Mouse (Mus musculus) megakaryocyte-erythroid progenitor cell, adult 5-6 weeks (primary cell): ENCODE measurements around the gene Pcbp3. TPM values are rescaled to one million over a fixed set of nuclear protein-coding genes. Genes with fewer than 3 reads are reported as not detected.
A peak's percentile ranks its signal among the peaks of the same experiment; 100 is the strongest.

Experiments used
- ATAC-seq: replicated peaks from 2 replicates; pipeline ENCODE4 v1.8.0; 2016; ENCODE audit warnings: mild to moderate bottlenecking, inconsistent platforms; ENCODE audit not compliant: severe bottlenecking, poor library complexity, low FRiP score, low TSS enrichment
- total RNA-seq, 2 experiments: library from RNA; stranded (forward) in 1 of 2; stranded (reverse) in 1 of 2; fragments of 200-1000, 215-1000 nt in 1 of 2; fragments of >200 nt in 1 of 2; fragmentation: Nextera tagmentation in 1 of 2; gene quantifications; 2 replicates each; pipeline ENCODE4 v1.2.3; 2014 to 2017

The Pcbp3 gene
- total RNA-seq, 2 experiments from 2014 or later: 11.1 to 20.1 TPM

GRCm38 (mm10) chr10:76860998-76861397 is 100.7 kb downstream of the Pcbp3 start:
- no peak for ATAC-seq

DNA sequence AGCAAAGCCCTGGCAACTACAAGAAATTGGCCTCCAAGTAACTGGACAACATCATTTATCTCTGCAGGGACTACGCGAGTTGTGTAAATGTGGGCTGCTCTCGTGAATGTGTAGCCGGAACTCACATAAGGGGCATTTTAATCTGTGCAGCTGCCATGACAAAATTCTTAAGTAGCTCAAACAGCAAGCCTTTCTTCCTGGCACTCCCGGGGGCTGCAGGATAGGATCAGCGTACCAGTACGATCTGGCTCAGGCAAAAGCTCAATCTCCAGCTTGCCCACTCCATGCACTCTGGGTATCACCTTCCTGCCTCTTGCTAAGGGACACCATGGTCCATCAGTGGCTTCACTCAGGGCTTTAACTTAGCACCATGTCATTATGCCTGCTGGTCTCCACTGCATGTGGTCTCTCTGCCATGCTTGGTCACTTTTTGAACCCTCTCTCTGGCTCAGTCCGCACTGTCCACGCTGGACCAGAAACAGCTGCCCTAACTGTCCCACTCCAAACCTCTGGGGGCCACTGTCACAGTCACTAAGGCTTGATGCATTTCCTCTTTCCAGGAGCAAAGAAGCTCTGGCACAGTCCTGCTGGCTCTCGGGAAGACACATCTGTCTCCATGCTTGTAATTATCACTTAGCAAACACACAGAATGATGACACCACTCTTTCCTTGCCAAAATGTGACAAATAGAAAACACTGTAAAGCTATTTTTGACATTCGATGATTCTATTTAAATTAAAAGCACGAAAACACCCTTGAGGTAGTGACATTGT is 102.1 kb downstream of the Pcbp3 start:
- no peak for ATAC-seq

DNA sequence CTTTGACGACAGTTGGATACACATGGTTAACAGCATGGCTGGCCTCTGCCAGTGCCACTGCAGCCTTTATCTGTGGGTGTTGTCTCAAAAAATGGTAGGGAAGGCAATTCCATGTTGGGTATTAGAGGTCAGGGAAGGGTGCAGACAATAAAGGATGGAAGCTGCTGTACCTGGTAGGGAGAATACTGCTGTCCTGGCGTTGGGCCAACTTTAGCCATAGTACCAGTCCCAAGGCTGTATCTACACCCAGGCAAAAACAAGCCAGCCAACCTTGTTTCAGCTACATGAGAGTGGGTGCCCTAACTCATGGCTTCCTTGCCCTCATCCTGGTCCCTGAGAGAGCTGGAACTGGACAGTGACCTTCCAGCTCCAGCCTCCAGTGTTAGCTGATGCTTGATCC is 103.8 kb downstream of the Pcbp3 start:
- ATAC-seq: no peak

- ATAC-seq: no peak
These were observed 115.2 kb downstream of the Pcbp3 start for GRCm38 (mm10) chr10:76846480-76846879.

DNA sequence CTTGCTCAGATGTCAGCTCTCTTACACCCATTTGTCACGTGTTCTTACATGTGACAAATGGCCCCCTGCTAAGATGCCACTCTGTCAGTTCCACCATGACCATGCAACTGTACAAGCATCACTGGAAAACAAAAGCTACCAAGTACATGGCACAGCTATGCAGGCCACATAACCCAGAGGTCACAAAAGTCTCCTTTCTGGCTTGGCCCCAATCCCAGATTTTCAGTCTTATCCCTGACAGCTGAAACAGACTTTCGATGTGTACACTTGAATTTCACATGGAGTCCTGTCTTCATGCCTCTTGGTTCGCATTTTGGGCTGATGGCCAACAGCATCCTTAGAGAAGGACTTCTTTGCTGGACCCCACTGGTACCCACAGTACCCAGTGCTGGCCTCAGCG is 116.8 kb downstream of the Pcbp3 start:
- ATAC-seq: no peak

DNA sequence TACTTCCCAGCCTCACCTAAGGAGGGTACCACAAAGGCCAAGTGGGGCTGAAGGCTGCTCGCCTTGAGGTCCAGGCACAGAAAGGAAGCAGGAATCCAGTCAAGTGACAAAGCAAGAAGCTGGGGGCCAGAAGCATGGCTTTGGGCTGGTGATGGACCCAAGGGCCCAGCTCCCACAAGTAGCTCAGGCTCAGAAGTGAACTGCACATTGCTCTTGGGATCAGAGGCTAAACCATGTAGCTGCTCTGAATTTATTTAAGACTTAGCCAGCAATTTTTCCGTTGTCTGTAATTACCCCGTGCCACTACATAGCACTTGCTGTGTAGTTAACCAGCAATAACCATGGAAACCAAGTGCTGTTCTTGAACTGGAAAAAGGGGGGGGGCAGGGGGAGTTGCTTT is 117.3 kb downstream of the Pcbp3 start:
- no peak for ATAC-seq

GRCm38 (mm10) chr10:76842087-76842486 is 119.6 kb downstream of the Pcbp3 start:
- no peak for ATAC-seq

- ATAC-seq: no peak
These were observed 120.5 kb downstream of the Pcbp3 start for GRCm38 (mm10) chr10:76841220-76841619.

GRCm38 (mm10) chr10:76840566-76840965 is 121.1 kb downstream of the Pcbp3 start:
- no peak for ATAC-seq

GRCm38 (mm10) chr10:76835497-76836357 is 126.0 kb downstream of the Pcbp3 start:
- peak; percentile 95 for ATAC-seq

DNA sequence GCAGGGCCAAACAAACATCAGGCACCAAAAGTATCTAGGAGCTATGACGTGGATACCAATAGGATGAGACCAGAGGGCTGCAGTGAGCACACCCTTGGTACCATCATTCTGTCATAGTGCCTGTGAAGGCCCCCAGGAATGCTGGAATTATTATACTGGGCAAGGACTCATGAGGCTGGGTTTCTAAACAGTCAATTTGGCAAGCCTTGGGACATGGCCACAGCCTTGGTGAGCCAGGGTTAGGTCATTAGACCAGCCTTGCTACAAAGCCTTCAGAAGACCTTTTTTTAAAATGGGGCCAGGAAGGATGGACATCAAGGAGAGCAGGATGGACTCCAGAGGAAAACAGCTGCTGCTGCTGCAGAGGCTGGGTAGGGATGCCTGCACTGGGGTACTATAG is 128.8 kb downstream of the Pcbp3 start:
- ATAC-seq: no peak

GRCm38 (mm10) chr10:76831915-76832314 is 129.8 kb downstream of the Pcbp3 start:
- ATAC-seq: no peak

- no peak for ATAC-seq
These were observed 130.5 kb downstream of the Pcbp3 start for GRCm38 (mm10) chr10:76831151-76831550.

DNA sequence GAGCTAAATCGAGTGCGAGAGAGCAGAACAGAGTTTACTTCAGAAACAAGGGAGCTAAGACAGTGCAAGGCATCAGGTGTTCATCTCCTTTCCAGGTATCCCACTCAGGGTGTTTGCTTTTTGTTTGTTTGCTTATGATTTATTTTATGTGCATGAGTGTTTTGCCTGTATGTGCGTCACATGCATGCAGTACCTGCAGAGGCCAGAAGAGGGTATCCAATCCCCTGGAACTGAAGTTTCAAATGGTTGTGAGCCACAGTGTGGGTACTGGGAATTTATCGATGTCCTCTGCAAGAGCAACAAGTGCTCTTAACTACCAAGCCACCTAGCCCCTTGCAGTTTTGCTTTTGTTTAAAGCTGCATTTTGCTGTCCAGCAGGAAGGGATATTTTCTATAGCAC is 132.8 kb downstream of the Pcbp3 start:
- no peak for ATAC-seq

DNA sequence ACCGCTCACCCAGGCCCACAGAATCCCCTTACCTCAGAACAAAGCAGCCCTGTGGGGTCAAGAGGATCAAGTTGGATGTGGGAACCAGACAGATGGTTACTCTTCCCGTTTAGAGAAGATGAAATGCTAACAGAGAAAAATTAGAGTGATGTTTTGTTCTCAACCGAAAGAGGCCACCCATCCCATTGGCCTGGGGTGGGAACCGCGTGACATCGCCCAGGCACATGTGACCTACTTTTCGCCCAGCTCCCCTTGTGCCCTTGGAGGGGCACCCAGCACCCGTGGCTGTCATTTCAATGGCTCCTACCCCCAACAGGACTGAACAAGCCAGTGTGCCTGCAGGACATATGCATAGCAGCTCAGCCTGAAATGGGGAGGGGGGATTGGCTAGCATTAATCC is 139.0 kb downstream of the Pcbp3 start:
- no peak for ATAC-seq

DNA sequence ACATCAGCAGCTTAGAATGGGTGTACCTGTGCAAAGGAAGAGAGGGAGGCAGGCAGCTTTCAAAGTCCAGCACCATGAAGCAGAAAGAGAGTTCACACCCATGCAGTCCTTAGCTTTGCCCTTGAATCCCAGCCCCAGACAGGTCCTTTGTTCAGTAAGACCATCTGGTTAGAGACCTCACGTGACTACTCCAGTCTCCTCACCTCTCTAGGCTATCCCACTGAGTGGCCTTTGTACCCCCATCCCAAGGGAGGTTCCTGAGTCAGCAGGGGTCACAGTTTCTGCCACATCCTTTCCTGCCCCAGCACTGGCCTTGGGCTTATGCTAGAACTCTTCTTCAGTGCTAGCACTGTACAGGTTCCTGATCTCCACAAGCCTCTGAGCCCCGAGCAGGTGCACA is 142.4 kb downstream of the Pcbp3 start:
- ATAC-seq: no peak

DNA sequence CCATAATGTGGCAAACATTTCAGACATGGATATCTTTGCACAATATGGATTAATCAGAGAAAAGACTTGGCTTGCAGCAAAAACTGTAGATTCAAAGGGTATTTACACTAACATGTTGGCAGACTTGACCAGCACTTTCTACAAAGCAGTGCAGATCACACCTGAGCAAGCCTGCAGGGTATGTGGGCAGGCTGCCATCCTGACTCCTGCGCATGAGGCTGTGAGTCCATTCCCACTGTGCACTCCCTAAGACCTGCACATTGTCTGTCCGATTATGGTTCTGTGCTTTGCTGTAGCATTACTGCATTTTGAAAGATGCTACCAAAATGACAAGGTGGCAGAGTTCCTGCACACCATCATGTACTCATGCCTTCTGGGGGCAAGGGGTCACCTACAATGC is 143.3 kb downstream of the Pcbp3 start:
- ATAC-seq: no peak

DNA sequence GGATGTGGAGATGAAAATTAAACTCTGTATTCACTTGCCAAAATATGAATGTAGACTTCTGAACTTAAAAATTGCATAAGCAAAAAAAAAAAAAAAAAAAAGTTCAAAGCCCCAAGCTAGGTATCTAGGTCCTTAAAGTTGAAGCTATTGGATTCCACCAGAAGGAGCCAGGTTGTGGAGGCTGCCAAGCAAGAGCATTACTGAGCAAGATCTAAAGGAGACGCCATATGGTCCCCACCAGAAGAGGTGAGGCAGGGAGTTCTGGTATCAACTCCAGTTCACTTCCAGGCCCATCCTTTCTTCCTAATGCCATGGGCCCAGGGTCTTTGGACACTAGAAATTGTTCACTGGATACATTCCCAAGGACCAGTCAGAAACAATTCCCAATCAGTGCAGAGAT is 144.8 kb downstream of the Pcbp3 start:
- ATAC-seq: no peak

GRCm38 (mm10) chr10:76816436-76816835 is 145.3 kb downstream of the Pcbp3 start:
- no peak for ATAC-seq

GRCm38 (mm10) chr10:76815481-76815880 is 146.2 kb downstream of the Pcbp3 start:
- ATAC-seq: no peak

- no peak for ATAC-seq
These were observed 146.9 kb downstream of the Pcbp3 start for GRCm38 (mm10) chr10:76814811-76815210.
